Mouse (Mus musculus): Measurements from ENCODE around the gene Pde12.

- TF ChIP-seq POLR2A (IDR thresholded peaks at IDR 0.05; ENCODE audit: low read depth, low read length) = no peak
- TF ChIP-seq CTCF (conservative IDR thresholded peaks at IDR 0.05; ENCODE audit: insufficient read depth, insufficient read length, low read depth, low read length) = no peak
Observed at GRCm38 (mm10) chr14:26663851-26664250, 5.8 kb downstream of the Pde12 start.

Data from kidney, adult 2 months (tissue).